Mouse (Mus musculus) liver, postnatal 0 days (tissue): ENCODE results near the gene Suz12. TPM values are rescaled to one million over a fixed set of nuclear protein-coding genes. Genes with fewer than 3 reads are reported as not detected.

ENCODE experiments used
- ATAC-seq: fragments of 200-750 bp; cut with Nextera tagmentation; 2 replicates; pipeline ENCODE4 v1.8.0; 2017; ENCODE audit warnings: mild to moderate bottlenecking, moderate library complexity
- DNase-seq: peaks from one replicate; pipeline ENCODE4 v3.0.0-alpha.2; 2016
- H3K27ac ChIP-seq: fragments of 300-500 bp; sonication (generic); 2 replicates; pipeline ENCODE4 v1.5.1; 2014; ENCODE audit warnings: antibody characterized with exemption, moderate library complexity, mild to moderate bottlenecking, low read depth
- H3K27me3 ChIP-seq: fragments of 300-500 bp; sonication (generic); 2 replicates; pipeline ENCODE4 v1.6.1; 2014; ENCODE audit warnings: low read length, control low read depth, mixed read lengths; ENCODE audit not compliant: insufficient read depth
- H3K36me3 ChIP-seq: fragments of 300-500 bp; sonication (generic); replicated peaks from 2 replicates; pipeline ENCODE4 v1.6.1; 2014; ENCODE audit warnings: mild to moderate bottlenecking, control low read depth, low read length, moderate library complexity, mixed read lengths; ENCODE audit not compliant: insufficient read depth
- H3K4me1 ChIP-seq: fragments of 300-500 bp; sonication (generic); 2 replicates; pipeline ENCODE4 v1.6.1; 2014; ENCODE audit warnings: antibody characterized with exemption, mild to moderate bottlenecking, control low read depth; ENCODE audit not compliant: insufficient read depth
- H3K4me2 ChIP-seq: fragments of 300-500 bp; sonication (generic); 2 replicates; pipeline ENCODE4 v1.6.1; 2014; ENCODE audit warnings: low read depth, mild to moderate bottlenecking, low read length, moderate library complexity, mixed read lengths
- H3K4me3 ChIP-seq: fragments of 300-500 bp; sonication (generic); 2 replicates; pipeline ENCODE4 v1.5.1; 2014; ENCODE audit warnings: low read depth, low read length
- H3K9ac ChIP-seq: fragments of 300-500 bp; sonication (generic); replicated peaks from 2 replicates; pipeline ENCODE4 v1.6.1; 2014; ENCODE audit warnings: mild to moderate bottlenecking, moderate library complexity
- H3K9me3 ChIP-seq: fragments of 300-500 bp; sonication (generic); 2 replicates; pipeline ENCODE4 v1.6.1; 2016; ENCODE audit warnings: mild to moderate bottlenecking, control low read depth, low read length, mixed read lengths
- CTCF ChIP-seq: sonication (generic); IDR thresholded peaks from 2 replicates; pipeline ENCODE4 v1.5.1; 2016; ENCODE audit warnings: antibody characterized with exemption, low read depth
- EP300 ChIP-seq: IDR thresholded peaks from 2 replicates; pipeline ENCODE4 v1.6.1; 2016; ENCODE audit warnings: antibody characterized with exemption, low read depth, mild to moderate bottlenecking
- WGBS: fragments of 180-500 bp; shearing (Covaris S2); extraction: QIAGEN DNeasy Blood & Tissue Kit; methylation state at CpG from one replicate; pipeline ENCODE4 v1.1.7; 2014; ENCODE audit not compliant: insufficient replicate concordance; 5-methylcytosine and 5-hydroxymethylcytosine counted together
- polyA plus RNA-seq: library from polyadenylated mRNA; unstranded; fragments of >200 nt; fragmentation: Nextera tagmentation; extraction: Ambion mirVana; gene quantifications from 2 replicates; pipeline ENCODE4 v1.2.1, GENCODE M21; 2015

The Suz12 gene
- polyA plus RNA-seq, 1 experiment from 2014 or later = 11.2 TPM

- Histone ChIP-seq H3K4me1 (peaks cover 18% of the 10 kb centered on the region), H3K27me3 (no peaks in the 10 kb centered on the region), H3K4me3 (no peak overlapping the region), H3K9me3 (no peaks in the 10 kb centered on the region), H3K4me2 (peak overlapping the region; percentile 42), H3K9ac (no peak overlapping the region), H3K27ac (peak overlapping the region; percentile 86), H3K36me3 (peaks cover 31% of the 10 kb centered on the region)
- TF ChIP-seq EP300 (no peak), CTCF (no peak)
- DNase-seq (no peak), ATAC-seq (peak; percentile 40; the same call in 1 of the 2 replicates)
- WGBS = 43% methylated on average over 5 of the region's 5 CpGs
Observed at GRCm38 (mm10) chr11:80067558-80067957, 74.7 kb downstream of the Suz12 start.

GRCm38 (mm10) chr11:80069815-80070214, 76.9 kb downstream of the Suz12 start:
- 82% methylated on average over 3 of the region's 3 CpGs for WGBS
- Histone ChIP-seq H3K4me2 (no peak overlapping the region), H3K27ac (no peak overlapping the region), H3K4me1 (peaks cover 25% of the 10 kb centered on the region), H3K4me3 (no peak overlapping the region), H3K9me3 (no peaks in the 10 kb centered on the region), H3K27me3 (no peaks in the 10 kb centered on the region), H3K9ac (no peak overlapping the region), H3K36me3 (peaks cover 24% of the 10 kb centered on the region)
- DNase-seq = no peak
- no peak for TF ChIP-seq EP300
- TF ChIP-seq CTCF = no peak
- no peak for ATAC-seq

GRCm38 (mm10) chr11:80071039-80071438, 78.1 kb downstream of the Suz12 start:
- WGBS = 87% methylated on average over 2 of the region's 2 CpGs
- TF ChIP-seq CTCF = no peak
- no peak for TF ChIP-seq EP300
- Histone ChIP-seq H3K4me3 (no peak overlapping the region), H3K27ac (0 out of 2 replicates have a peak overlapping the region, but pooled peaks have one; percentile 35), H3K9ac (no peak overlapping the region), H3K4me1 (peaks cover 25% of the 10 kb centered on the region), H3K36me3 (peaks cover 15% of the 10 kb centered on the region), H3K4me2 (no peak overlapping the region), H3K27me3 (no peaks in the 10 kb centered on the region), H3K9me3 (no peaks in the 10 kb centered on the region)
- DNase-seq = no peak
- ATAC-seq = no peak

GRCm38 (mm10) chr11:80072365-80072764, 79.5 kb downstream of the Suz12 start:
- peak overlapping the region; percentile 3; the same call in 1 of the 2 replicates for H3K4me2 ChIP-seq
- no peak overlapping the region for H3K4me3 ChIP-seq
- 36% methylated on average over 3 of the region's 3 CpGs for WGBS
- no peak for TF ChIP-seq CTCF
- TF ChIP-seq EP300 = no peak
- H3K9ac ChIP-seq = no peak overlapping the region
- no peaks in the 10 kb centered on the region for H3K27me3 ChIP-seq
- DNase-seq = no peak
- peaks cover 24% of the 10 kb centered on the region for H3K4me1 ChIP-seq
- H3K9me3 ChIP-seq = no peaks in the 10 kb centered on the region
- peaks cover 19% of the 10 kb centered on the region for H3K36me3 ChIP-seq
- ATAC-seq = no peak
- peak overlapping the region; percentile 85 for H3K27ac ChIP-seq

- Histone ChIP-seq H3K27me3 (no peaks in the 10 kb centered on the region), H3K4me2 (no peak overlapping the region; the same call in 1 of the 2 replicates), H3K4me3 (no peak overlapping the region), H3K9ac (no peak overlapping the region; the same call in 1 of the 2 replicates), H3K4me1 (peaks cover 17% of the 10 kb centered on the region), H3K36me3 (peaks cover 16% of the 10 kb centered on the region), H3K27ac (peak overlapping the region; percentile 67), H3K9me3 (no peaks in the 10 kb centered on the region)
- DNase-seq (no peak), ATAC-seq (no peak)
- 60% methylated on average over 5 of the region's 5 CpGs for WGBS
- TF ChIP-seq EP300 = no peak
- no peak for TF ChIP-seq CTCF
Observed at GRCm38 (mm10) chr11:80075608-80076277, 82.8 kb downstream of the Suz12 start.

GRCm38 (mm10) chr11:80077784-80078545, 85.1 kb downstream of the Suz12 start:
- H3K27ac ChIP-seq = peak overlapping the region; percentile 35; the same call in 1 of the 2 replicates
- H3K4me1 ChIP-seq = peaks cover 24% of the 10 kb centered on the region
- H3K27me3 ChIP-seq = no peaks in the 10 kb centered on the region
- DNase-seq (no peak), ATAC-seq (no peak)
- no peak for TF ChIP-seq EP300
- TF ChIP-seq CTCF = no peak
- peak overlapping the region; percentile 99 for H3K4me3 ChIP-seq
- peak overlapping the region; percentile 86 for H3K4me2 ChIP-seq
- 56% methylated on average over 13 of the region's 14 CpGs for WGBS
- no peaks in the 10 kb centered on the region for H3K9me3 ChIP-seq
- H3K9ac ChIP-seq = peak overlapping the region; percentile 18; the same call in 1 of the 2 replicates
- peaks cover 16% of the 10 kb centered on the region for H3K36me3 ChIP-seq
